Mouse (Mus musculus) embryonic facial prominence, embryonic 12.5 days (tissue): Measurements from ENCODE around the gene Il1rap. TPM values are rescaled to one million over a fixed set of nuclear protein-coding genes. Genes with fewer than 3 reads are reported as not detected.

ENCODE experiments used
- ATAC-seq: fragments of 200-750 bp; cut with Nextera tagmentation; 2 replicates; pipeline ENCODE4 v1.8.0; 2017; ENCODE audit not compliant: insufficient number of reproducible peaks, insufficient read depth, low FRiP score, low TSS enrichment
- H3K27ac ChIP-seq: fragments of 300-500 bp; sonication (generic); 2 replicates; pipeline ENCODE4 v1.5.1; 2016; ENCODE audit warnings: mild to moderate bottlenecking
- H3K27me3 ChIP-seq: fragments of 300-500 bp; sonication (generic); 2 replicates; pipeline ENCODE4 v1.6.1; 2016; ENCODE audit warnings: mild to moderate bottlenecking, moderate library complexity
- H3K36me3 ChIP-seq: fragments of 300-500 bp; sonication (generic); 2 replicates; pipeline ENCODE4 v1.6.1; 2016; ENCODE audit warnings: mild to moderate bottlenecking
- H3K4me1 ChIP-seq: fragments of 300-500 bp; sonication (generic); 2 replicates; pipeline ENCODE4 v1.6.1; 2016
- H3K4me2 ChIP-seq: fragments of 300-500 bp; sonication (generic); replicated peaks from 2 replicates; pipeline ENCODE4 v1.6.1; 2016; ENCODE audit warnings: mild to moderate bottlenecking, moderate library complexity
- H3K4me3 ChIP-seq: fragments of 300-500 bp; sonication (generic); 2 replicates; pipeline ENCODE4 v1.5.1; 2016; ENCODE audit warnings: mild to moderate bottlenecking
- H3K9ac ChIP-seq: fragments of 300-500 bp; sonication (generic); 2 replicates; pipeline ENCODE4 v1.6.1; 2016; ENCODE audit warnings: mild to moderate bottlenecking, moderate library complexity
- H3K9me3 ChIP-seq: fragments of 300-500 bp; sonication (generic); 2 replicates; pipeline ENCODE4 v1.6.1; 2016; ENCODE audit warnings: mild to moderate bottlenecking, moderate library complexity
- WGBS: fragments of 180-500 bp; shearing (Covaris S2); methylation state at CpG from one replicate; pipeline ENCODE4 v1.1.7; 2016; 5-methylcytosine and 5-hydroxymethylcytosine counted together
- polyA plus RNA-seq: library from polyadenylated mRNA; unstranded; fragments of >200 nt; fragmentation: Nextera tagmentation; extraction: Ambion mirVana; gene quantifications from 2 replicates; pipeline ENCODE4 v1.2.1, GENCODE M21; 2016

Il1rap gene
- polyA plus RNA-seq, 1 experiment from 2014 or later, result 6.9 TPM

DNA sequence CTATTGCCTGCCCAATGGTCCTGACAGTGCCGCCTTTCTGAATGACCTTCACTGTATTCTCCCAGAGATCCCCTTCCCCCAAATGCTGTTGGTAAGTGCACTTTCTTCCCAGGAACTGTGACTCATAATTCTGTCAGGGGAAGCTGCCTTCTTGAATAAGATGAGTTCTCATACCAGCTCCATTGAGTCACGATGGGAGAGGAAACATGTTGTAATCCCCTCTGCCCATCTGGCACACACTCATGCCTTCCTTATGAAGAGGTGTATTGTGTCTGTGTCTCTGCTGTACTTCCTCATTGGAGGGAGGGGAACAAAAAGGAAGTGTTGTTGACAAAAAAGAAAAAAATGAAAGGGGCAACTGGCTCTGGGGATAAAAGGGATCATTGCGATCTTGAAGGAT lies 44.6 kb downstream of the Il1rap start:
- ATAC-seq, result no peak
- Histone ChIP-seq H3K9me3 (no peaks in the 10 kb centered on the region), H3K4me1 (no peaks in the 10 kb centered on the region), H3K4me3 (no peak overlapping the region), H3K36me3 (no peaks in the 10 kb centered on the region), H3K27me3 (no peaks in the 10 kb centered on the region), H3K9ac (no peak overlapping the region), H3K4me2 (no peak overlapping the region), H3K27ac (no peak overlapping the region)
- 52% methylated on average over 3 of the region's 3 CpGs for WGBS

DNA sequence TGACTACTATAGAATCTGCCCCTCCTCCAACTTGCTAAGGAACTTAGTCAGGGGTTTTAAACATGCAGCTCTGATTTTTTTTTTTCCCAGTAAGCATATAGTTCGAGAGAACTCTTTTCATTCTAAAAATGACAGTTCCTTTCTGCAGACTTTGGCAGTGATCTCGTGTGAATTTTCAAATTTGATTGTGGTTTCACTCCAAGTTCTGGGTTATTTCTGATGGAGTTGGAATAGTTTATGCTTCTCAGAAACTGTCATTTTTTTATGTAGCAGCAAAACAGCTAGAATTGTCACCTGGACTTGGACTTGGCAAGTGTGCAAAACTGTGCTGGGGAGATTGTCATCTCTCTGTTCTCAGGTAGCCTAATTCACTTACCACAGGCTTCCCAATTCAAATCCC lies 53.3 kb downstream of the Il1rap start:
- no peak overlapping the region for H3K4me3 ChIP-seq
- ATAC-seq, result no peak
- no peak overlapping the region for H3K9ac ChIP-seq
- H3K4me2 ChIP-seq, result no peak overlapping the region
- H3K27ac ChIP-seq, result no peak overlapping the region
- H3K9me3 ChIP-seq, result no peaks in the 10 kb centered on the region
- no peaks in the 10 kb centered on the region for H3K36me3 ChIP-seq
- no peaks in the 10 kb centered on the region for H3K27me3 ChIP-seq
- WGBS, result 71% methylated on average over 2 of the region's 2 CpGs
- H3K4me1 ChIP-seq, result no peaks in the 10 kb centered on the region

DNA sequence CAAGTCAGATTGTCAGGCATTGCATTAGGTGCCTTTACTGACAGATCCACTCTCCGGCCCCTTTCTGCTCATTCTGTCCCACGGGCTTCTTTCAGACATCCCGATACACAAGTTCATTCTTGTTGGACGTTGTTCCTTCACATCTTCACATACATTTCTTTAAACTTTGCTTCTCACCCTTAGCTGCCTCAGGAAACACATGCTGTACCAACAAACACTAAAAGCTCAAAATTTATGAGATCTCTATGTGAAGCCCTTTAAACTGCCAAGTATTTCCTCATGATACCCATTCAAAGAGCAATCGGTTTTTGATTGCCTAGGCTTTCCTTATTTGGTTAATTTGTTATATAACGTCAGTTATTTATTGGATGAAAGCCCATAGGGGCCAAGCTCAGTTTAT lies 61.6 kb downstream of the Il1rap start:
- no peaks in the 10 kb centered on the region for H3K36me3 ChIP-seq
- ATAC-seq, result no peak
- no peaks in the 10 kb centered on the region for H3K27me3 ChIP-seq
- H3K9me3 ChIP-seq, result no peaks in the 10 kb centered on the region
- no peaks in the 10 kb centered on the region for H3K4me1 ChIP-seq
- H3K4me2 ChIP-seq, result no peak overlapping the region
- 81% methylated on average over 6 of the region's 6 CpGs for whole genome bisulfite sequencing
- H3K27ac ChIP-seq, result no peak overlapping the region
- H3K4me3 ChIP-seq, result no peak overlapping the region
- no peak overlapping the region for H3K9ac ChIP-seq

DNA sequence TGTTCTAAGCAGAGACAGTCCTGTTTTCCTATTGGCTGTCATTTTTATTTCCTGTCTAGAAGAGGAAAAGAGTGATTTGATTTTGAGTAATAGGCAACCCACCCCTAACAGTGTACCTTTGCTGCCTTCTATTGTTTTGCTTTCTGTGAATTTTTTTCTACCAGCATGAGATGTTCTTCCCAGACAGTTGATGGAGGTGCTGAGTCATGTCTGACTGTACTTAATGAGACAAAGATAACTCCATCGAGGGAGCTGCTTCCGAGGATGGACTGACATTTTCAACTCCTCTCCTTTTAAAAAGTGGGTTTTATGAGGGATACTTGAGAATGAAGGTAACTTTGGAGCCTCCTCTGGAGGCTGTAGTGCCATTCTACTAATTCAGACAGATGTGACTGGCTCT lies 64.6 kb downstream of the Il1rap start:
- Histone ChIP-seq H3K4me3 (no peak overlapping the region), H3K9me3 (no peaks in the 10 kb centered on the region), H3K4me2 (no peak overlapping the region), H3K27me3 (no peaks in the 10 kb centered on the region), H3K9ac (no peak overlapping the region), H3K36me3 (no peaks in the 10 kb centered on the region), H3K27ac (no peak overlapping the region), H3K4me1 (no peaks in the 10 kb centered on the region)
- WGBS, result 80% methylated on average over 2 of the region's 2 CpGs
- no peak for ATAC-seq

DNA sequence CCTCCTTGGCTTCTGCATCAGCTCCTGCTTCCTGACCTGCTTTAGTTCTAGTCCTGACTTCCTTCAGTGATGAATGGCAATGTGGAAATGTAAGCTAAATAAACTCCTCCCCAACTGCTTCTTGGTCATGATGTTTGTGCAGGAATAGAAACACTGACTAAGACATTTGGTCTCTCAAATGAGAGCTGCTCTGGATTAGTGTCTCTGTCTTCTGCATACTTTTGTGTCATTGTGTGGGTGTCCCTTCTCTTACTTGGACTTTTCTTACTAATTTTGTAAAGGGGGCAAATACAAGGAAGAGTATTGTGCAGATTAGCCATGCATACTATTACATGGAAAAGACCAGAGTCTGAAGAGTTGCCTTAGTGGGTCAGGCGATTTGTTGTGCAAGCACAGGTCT lies 65.5 kb downstream of the Il1rap start:
- no peaks in the 10 kb centered on the region for H3K4me1 ChIP-seq
- H3K27me3 ChIP-seq, result no peaks in the 10 kb centered on the region
- ATAC-seq, result no peak
- H3K9ac ChIP-seq, result no peak overlapping the region
- WGBS, result 83% methylated on average over 1 of the region's 1 CpGs
- no peak overlapping the region for H3K4me2 ChIP-seq
- H3K9me3 ChIP-seq, result no peaks in the 10 kb centered on the region
- no peak overlapping the region for H3K4me3 ChIP-seq
- no peaks in the 10 kb centered on the region for H3K36me3 ChIP-seq
- H3K27ac ChIP-seq, result no peak overlapping the region

DNA sequence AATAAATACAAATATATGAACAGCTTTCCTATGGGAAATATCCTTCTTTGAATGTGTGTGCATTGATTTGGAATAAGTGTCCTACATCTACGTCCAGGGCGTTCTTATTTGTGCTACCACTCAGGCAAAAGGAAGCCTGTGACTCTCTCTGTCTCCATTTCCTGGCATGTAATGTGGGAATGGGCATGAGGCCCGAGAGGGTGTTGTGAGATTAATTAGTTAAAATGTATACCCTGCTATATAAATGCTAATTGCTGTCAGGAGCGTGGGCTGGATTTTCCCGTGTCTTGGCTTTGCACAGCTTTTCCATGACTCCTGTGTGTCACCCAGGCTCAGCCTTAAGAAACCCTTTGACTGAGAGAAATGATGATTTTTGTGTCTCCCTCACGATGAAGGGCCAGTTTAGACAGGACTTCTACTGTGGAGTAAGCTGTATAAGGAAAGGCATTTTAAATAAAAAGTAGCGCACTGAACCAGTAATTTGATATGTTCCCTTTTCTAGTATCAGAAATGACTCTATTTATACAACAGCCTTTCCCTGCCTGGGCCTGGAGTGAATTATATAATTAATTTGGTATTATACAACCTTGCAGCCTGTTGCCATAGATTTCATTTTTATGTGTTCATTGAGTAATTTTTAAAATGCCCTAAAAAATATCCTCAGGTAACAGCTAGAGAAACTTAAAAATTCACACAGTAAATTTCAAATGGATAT lies 81.4 kb downstream of the Il1rap start:
- no peak for ATAC-seq
- 73% methylated on average over 7 of the region's 7 CpGs for WGBS

DNA sequence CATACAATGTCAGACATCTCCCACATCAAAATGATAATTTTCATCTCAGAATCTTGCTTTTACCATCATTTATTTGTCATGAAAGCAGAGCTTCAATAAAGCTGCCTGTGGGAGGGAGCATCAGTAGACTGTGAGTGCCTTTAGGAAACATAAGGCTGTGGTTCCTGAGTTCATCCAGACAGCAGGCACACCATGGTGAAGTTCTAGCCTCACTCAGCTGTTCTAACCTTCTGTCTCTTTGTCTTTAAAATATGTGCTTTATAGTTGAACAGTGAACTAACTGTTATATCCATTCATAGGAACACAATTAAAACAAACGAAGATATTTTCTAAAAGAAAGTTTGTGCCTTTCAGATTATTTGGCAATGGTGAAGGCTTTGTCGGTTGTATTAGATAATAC lies 84.9 kb downstream of the Il1rap start:
- H3K9ac ChIP-seq, result no peak overlapping the region
- H3K27ac ChIP-seq, result no peak overlapping the region
- no peak overlapping the region for H3K4me3 ChIP-seq
- H3K27me3 ChIP-seq, result no peaks in the 10 kb centered on the region
- H3K9me3 ChIP-seq, result no peaks in the 10 kb centered on the region
- WGBS, result 86% methylated on average over 2 of the region's 2 CpGs
- H3K4me2 ChIP-seq, result no peak overlapping the region
- no peaks in the 10 kb centered on the region for H3K4me1 ChIP-seq
- ATAC-seq, result no peak
- H3K36me3 ChIP-seq, result no peaks in the 10 kb centered on the region

More for the DNA sequence above, 81.4 kb downstream of the Il1rap start:
- Histone ChIP-seq H3K4me1 (no peaks in the 10 kb centered on the region), H3K9me3 (no peaks in the 10 kb centered on the region), H3K36me3 (no peaks in the 10 kb centered on the region), H3K4me3 (no peak overlapping the region), H3K27ac (no peak overlapping the region), H3K9ac (no peak overlapping the region), H3K4me2 (no peak overlapping the region), H3K27me3 (no peaks in the 10 kb centered on the region)

DNA sequence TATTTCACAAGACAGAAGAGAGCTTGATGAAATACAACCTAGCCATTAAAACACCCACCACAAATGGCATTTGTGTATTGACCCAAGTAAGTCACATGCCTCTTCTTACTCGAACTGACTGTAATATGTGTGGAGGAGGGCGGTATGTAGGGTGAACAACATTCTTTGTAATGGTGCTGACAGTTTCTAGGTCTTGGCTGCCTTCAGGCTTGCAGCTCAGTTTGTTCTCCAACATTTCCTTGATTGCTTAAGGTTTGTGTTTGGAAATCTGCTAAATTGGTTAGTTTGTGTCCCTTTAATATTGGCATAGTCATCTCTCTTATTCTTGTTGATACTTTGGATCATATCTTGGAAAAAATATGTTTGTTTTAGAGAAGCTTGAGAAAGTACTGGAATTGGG lies 87.6 kb downstream of the Il1rap start:
- no peaks in the 10 kb centered on the region for H3K4me1 ChIP-seq
- H3K27me3 ChIP-seq, result no peaks in the 10 kb centered on the region
- no peak overlapping the region for H3K4me3 ChIP-seq
- no peak overlapping the region for H3K4me2 ChIP-seq
- ATAC-seq, result no peak
- H3K27ac ChIP-seq, result no peak overlapping the region
- H3K9me3 ChIP-seq, result no peaks in the 10 kb centered on the region
- no peak overlapping the region for H3K9ac ChIP-seq
- WGBS, result 79% methylated on average over 2 of the region's 2 CpGs
- no peaks in the 10 kb centered on the region for H3K36me3 ChIP-seq

DNA sequence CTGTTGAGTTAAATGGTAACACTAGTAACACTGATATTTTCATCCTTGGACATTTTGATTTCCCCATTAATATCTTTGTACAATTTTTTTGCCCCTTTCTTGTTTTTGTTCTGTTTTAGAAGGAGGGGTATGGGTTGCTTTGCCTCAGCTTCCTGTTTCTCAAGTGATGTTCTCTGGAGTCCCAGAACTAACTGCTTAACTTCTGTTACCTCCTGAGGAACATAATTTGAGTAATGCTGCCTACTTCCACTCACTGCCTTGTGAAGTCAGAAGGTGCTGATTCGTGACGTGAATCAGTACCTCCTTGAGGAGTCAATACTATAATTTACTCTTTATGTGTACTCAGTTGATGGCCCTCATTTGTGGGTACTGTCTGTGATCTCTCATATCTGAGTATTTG lies 98.9 kb downstream of the Il1rap start:
- WGBS, result 89% methylated on average over 2 of the region's 2 CpGs
- no peaks in the 10 kb centered on the region for H3K9me3 ChIP-seq
- no peak overlapping the region for H3K4me2 ChIP-seq
- no peak for ATAC-seq
- H3K4me1 ChIP-seq, result no peaks in the 10 kb centered on the region
- H3K9ac ChIP-seq, result no peak overlapping the region
- H3K36me3 ChIP-seq, result no peaks in the 10 kb centered on the region
- H3K27ac ChIP-seq, result no peak overlapping the region
- H3K27me3 ChIP-seq, result no peaks in the 10 kb centered on the region
- H3K4me3 ChIP-seq, result no peak overlapping the region

DNA sequence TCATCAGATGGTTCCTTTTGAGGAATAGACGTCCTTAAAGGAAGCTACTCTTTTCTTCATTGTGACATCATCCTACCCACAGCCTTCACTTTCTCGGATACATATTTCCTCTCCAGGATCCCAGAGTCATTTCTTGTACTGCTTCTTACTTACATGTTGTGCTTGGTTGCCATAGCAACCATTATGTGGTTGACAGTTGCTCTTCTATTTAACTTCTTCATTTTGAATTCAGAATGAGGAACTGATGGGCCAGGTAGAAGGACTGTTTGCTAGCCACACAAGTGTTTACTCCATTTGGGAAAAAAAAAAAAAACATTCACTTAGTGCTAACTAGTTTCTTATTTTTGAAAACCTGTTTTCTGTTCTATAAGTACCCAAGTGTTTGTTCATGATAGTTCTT lies 108.3 kb downstream of the Il1rap start:
- H3K4me1 ChIP-seq, result no peaks in the 10 kb centered on the region
- H3K9ac ChIP-seq, result no peak overlapping the region
- H3K4me2 ChIP-seq, result no peak overlapping the region
- H3K9me3 ChIP-seq, result no peaks in the 10 kb centered on the region
- H3K4me3 ChIP-seq, result no peak overlapping the region
- WGBS, result 76% methylated on average over 2 of the region's 2 CpGs
- H3K36me3 ChIP-seq, result no peaks in the 10 kb centered on the region
- ATAC-seq, result no peak
- no peaks in the 10 kb centered on the region for H3K27me3 ChIP-seq
- H3K27ac ChIP-seq, result no peak overlapping the region

DNA sequence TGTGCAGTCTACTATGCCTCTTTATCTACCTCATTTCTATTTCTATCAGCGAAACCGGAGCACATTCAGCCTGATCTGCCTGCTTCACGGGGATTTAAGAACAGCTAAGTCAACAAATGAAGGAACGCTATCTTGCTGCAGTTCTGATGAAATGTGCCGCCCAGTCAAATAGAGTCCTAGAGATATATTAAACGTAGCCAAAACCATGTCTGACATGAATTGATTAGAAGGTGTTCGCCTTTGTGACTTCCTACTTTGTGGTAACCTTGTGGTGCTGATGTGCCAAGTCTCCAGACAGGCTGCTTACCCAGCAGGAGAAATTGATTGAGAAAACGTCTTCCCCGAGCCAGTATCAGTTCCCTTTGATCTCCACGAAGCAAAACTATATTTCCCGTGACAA lies 109.8 kb downstream of the Il1rap start:
- Histone ChIP-seq H3K4me3 (no peak overlapping the region), H3K9me3 (no peaks in the 10 kb centered on the region)
- 70% methylated on average over 11 of the region's 11 CpGs for whole genome bisulfite sequencing

DNA sequence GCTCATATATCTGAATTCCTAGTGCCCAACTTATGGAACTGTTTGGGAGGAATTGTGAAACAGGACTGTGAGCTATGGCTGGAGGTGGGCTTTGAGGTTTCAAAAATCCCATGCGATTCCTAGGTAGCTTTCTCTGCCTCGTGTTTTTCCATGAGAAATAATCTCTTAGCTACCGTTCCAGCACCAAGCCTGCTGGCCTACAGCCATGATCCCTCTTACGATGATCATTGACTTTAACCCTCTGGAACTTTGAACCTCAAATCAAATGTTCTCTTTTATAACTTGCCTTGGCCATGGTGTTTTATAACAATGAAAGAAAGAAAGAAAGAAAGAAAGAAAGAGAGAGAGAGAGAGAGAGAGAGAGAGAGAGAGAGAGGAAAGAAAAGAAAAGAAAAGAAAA lies 116.6 kb downstream of the Il1rap start:
- Histone ChIP-seq H3K4me2 (no peak overlapping the region), H3K27me3 (no peaks in the 10 kb centered on the region), H3K36me3 (no peaks in the 10 kb centered on the region), H3K9ac (no peak overlapping the region), H3K27ac (no peak overlapping the region), H3K4me3 (no peak overlapping the region), H3K4me1 (no peaks in the 10 kb centered on the region), H3K9me3 (no peaks in the 10 kb centered on the region)
- WGBS, result 87% methylated on average over 4 of the region's 4 CpGs
- ATAC-seq, result no peak

More for the DNA sequence above, 109.8 kb downstream of the Il1rap start:
- Histone ChIP-seq H3K4me1 (no peaks in the 10 kb centered on the region), H3K9ac (no peak overlapping the region), H3K27me3 (no peaks in the 10 kb centered on the region), H3K27ac (no peak overlapping the region), H3K4me2 (no peak overlapping the region), H3K36me3 (no peaks in the 10 kb centered on the region)
- no peak for ATAC-seq
